Mouse (Mus musculus) adrenal gland (tissue): Measurements from ENCODE around the gene Ikzf5.
"Not testable (repeated sequence)": the region's sequence is repeated elsewhere in the genome, so short reads cannot be mapped to it uniquely, and the experiment has no call there.

Experiments
- intact Hi-C: fragments of 180-260 bp; cut with DNase I; formaldehyde crosslinking; loops from one replicate; pipeline ENCODE4 v1.15.1; 2025
- long read RNA-seq, 2 experiments: library from polyadenylated mRNA; unstranded; transcript quantifications; one replicate each; pipeline ENCODE4 v2.0.0; 2020; ENCODE audit warnings: borderline replicate concordance in 1 of 2; ENCODE audit not compliant: insufficient replicate concordance in 1 of 2

Ikzf5 gene
- long read RNA-seq, experiment 1, full-length matches to known transcripts: 3 of 4 reads
- long read RNA-seq, experiment 1, partial matches to known transcripts: 0 of 4 reads
- long read RNA-seq, experiment 1, other reads (novel, unspliced or antisense): 1 of 4 reads
- long read RNA-seq, experiment 2, full-length matches to known transcripts: 2 of 2 reads
- long read RNA-seq, experiment 2, partial matches to known transcripts: 0 of 2 reads
- long read RNA-seq, experiment 2, other reads (novel, unspliced or antisense): 0 of 2 reads

DNA sequence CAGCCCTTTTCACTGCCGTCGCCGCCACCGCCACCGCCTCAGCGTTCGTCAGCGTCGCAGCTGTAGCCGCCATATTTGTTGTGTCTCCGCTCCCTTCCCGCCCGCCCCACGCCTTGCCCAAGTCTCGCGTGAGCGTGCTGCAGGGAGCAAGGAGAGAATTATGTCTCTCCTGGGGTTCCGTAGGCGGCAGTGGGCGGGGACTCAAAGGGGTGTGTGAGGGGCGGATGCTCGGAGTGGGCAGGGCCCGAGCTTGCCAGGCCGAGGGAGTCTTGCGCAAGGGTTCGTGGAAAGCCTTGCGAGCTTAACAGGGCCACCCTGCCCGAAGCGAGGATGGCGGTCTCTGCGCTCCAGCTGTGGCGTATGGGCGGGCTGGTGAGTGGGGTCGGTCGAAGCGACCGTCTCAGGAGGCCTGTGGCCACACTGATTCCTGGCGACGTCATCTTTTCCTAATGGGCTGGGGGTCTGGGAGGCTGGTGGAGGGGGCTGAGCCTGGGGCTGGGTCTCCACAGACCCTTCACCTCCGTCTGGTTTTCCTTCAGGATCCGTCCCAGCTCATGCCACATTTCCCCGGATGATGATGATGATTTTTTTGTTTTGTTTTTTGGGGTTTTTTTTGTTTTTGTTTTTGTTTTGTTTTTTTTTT lies at the start of gene Ikzf5, which contains the start of gene Acadsb:
TSS of gene Ikzf5 (minus strand) at position 106 of the 643 bp plus-strand sequence.
TSS of gene Acadsb (plus strand) at position 186 of the 643 bp plus-strand sequence.
- intact Hi-C loops: loop anchor here (5.0 kb wide), 1 partner anchor 38 kb away; the partner anchor contains the start of gene Pstk

DNA sequence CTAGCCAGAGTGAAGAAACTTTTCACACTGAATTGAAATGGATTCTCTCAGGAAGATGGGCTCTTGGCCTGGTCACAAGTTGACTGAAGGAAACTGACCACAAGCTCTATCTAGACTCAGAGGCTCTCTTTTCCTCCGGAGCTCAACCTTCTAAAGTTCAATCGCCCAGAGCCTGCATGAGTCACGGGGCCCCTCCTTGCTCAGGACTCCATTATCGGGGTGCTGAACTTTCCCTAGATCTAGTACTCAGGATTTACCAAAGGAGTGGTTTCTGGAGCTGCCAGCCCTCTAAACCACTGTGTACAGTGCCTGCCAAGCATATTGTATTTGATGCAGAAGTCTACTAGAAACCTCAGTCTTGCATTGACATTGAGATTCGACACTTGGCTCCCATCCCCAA lies 46.4 kb upstream of the Ikzf5 start:
- intact Hi-C loops: no loop called here

DNA sequence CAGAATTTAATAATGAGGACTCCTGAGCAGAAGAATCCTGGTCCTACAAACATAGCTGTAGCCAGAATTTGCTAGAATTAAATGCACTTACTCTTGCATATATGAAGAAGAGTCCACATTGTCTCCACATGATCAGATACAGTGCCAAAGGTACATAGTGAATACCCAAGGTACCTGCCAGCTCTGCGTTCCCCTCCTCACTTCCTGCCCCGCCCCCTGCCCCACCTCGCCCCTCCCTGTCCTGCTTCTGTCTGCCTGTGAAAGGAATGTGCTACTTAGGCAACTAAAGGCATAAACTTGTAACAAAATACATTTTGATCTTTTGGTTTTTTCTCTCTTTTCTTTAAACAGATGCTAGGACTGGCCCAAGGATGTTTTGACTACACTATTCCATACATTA lies 26.7 kb upstream of the Ikzf5 start:
- intact Hi-C loops: no loop called here

DNA sequence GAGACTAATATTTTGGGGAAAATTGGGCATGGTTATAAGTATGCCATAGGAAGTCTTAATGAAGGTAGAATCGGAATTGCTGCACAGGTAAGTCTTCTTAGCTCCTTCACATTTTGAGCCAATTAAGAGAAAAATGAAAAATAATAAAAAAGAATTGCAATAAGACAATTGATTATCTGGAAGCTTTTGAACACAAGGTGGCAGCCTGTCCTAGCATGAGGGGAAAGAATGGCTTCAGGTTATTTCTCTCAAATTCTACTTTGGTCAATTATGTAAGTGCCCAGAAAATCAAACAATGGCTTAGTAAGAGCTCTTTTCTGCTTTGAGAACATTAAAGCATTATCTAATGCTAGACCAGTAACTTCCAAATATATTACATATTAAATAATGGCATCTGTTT lies 24.0 kb upstream of the Ikzf5 start:
- intact Hi-C loops: no loop called here

DNA sequence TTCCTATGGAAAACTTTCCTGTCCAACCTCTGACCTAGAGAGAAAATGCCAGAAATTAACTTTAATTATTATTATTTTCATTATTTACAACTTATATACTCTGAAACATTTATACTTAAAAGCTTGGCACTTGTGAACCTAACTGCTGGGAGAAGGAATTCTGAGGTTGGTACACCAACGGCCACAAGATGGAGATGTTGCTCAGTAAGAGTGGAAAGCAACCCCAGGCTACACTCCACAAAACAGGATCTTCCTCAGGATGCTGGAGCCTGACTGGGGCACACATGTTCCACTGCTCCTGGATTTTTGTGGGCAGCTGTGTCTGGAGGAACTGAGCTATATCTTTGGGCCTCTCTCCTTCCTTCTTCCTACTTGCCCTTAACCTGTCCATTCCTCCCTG lies 21.9 kb upstream of the Ikzf5 start:
- intact Hi-C loops: no loop called here

DNA sequence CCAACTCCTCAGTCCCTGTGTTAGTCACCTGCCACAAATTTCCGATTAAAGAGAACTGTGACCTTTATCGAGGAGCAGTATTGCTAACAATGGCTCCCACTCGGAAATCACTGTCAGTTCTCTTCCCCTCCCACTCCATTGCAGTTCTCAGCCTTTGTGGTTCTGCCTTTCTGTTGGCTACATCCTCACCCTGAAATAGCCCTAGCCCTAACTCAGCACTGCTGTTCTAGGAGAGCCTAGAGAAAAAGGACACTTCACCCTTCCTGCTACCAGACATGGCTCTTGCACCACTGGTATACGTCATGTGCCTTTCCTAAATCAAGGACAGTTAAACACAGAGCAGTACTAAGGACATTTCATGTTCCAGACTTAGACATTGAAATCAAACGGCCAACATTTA lies 17.0 kb upstream of the Ikzf5 start:
- intact Hi-C loops: no loop called here

DNA sequence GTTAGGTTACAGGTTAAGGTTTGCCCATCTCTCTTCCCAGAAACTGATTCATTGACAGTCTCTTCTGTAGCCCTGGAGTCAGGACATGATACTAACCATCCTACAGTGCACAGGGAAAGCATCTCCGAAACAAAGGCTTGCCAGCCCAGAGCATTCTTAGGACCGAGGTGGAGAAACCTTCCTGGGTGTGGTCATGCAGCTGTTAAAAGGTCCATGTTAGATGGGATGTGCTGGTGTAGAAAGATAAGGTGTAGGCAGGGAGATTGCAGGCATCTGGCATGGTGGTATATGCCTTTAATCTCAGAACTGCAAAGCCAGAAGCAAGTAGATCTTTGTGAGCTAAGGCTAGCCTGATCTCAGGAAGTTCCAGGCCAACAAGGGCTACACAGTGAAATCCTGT lies 14.6 kb upstream of the Ikzf5 start:
- intact Hi-C loops: no loop called here

DNA sequence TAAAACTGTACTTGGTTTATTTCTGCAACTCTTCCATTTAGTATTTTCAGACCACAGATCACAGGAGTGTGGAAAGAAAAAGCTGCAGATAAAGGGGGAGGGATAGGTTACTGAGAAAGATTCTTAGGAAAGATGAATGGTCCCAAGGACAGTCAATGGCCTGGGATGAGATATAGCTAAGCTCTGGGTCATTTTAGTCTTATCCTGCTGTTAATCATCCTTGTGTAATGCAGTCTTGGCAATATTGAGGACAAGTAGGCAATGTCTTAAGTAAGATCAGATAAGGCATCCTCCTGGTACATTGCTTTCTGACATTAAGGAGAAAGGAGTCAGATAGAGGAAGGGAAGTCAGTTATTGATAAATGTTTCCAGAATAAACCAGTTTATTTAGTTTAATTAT lies 7.3 kb upstream of the Ikzf5 start:
- intact Hi-C loops: no loop called here

DNA sequence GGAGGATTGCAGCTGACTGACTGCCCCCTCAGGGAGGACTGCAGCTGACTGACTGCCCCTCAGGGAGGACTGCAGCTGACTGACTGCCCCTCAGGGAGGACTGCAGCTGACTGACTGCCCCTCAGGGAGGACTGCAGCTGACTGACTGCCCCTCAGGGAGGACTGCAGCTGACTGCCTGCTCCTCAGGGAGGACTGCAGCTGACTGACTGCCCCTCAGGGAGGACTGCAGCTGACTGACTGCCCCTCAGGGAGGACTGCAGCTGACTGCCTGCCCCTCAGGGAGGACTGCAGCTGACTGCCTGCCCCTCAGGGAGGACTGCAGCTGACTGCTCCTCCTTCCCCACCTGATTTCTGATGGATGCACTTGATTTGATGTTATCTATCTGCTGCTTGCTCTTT lies 6.4 kb upstream of the Ikzf5 start:
- intact Hi-C loops: not testable (repeated sequence)

DNA sequence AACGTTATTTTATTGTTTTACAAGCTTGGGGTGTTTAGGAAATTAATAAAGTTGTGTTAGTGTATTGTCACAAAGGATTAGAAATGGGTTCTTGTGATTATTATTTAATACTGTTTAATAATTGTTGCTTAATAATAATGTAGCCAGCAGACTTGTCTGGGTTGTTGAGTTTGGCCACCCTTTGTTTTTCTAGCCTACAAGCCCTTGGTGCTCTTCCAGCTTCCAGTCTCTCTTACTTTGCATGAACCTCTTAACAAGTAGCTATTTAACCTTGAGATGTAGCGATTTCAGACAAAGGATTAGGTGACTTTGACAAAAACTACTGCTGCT lies 1.6 kb upstream of the Ikzf5 start:
- intact Hi-C loops: loop anchor here (5.0 kb wide), 1 partner anchor 40 kb away; the partner anchor contains the start of gene Pstk

DNA sequence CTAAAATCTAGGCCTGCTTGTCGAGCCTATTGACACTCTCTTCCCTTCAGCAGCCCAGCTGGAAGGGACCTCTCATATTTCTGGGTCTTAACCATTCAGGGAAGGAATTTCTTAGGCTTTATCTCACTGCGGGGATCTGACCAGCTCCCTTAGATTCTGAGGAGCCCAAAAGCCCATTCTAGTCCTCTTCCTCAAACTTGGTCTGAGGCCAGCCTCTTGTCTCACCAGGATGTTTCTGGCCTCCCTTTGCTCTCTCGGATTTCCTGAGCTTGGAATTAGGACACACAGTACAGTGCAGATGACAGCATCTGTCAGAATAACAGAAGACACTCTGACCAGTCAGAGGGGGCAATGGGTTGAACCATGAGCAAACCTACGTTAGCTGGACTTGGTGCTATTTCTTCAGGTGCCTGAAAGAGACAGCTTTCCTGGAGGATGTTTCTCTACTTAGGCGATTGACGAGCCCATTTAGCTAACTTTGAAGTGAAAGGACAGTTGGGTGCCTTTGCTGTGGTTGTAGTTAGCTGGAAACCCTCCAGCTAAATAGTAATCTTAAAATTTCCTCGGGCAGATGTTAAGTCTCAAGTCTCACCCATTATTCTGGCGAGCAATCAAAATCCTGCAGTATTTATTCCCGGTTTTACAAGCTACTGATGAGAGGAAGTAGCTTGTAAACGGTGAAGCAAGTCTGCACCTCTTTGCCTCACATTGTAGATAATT lies 1.1 kb upstream of the Ikzf5 start:
- intact Hi-C loops: loop anchor here (5.0 kb wide), 1 partner anchor 39 kb away; the partner anchor contains the start of gene Pstk

DNA sequence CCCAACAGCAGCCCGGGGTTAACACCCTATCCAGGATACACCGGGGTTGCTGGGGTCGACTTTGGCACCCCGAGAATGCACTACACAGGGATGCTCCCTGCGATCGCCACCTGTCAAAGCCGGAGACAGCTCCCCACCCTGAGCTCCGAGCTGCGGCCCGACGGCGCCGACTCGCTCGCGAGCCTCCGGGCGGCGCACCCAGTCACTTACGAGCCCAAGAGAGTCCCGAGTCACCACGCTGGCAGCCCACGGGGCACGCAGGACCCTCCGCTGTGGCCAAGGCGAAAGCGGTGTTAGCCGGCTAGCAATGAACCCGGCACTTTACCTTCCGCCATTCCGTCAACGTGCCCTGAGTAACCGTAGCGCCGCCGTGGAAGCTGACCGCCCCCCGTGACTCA lies 334 bp downstream of the Ikzf5 start:
- intact Hi-C loops: loop anchor here (5.0 kb wide), 1 partner anchor 38 kb away; the partner anchor contains the start of gene Pstk

DNA sequence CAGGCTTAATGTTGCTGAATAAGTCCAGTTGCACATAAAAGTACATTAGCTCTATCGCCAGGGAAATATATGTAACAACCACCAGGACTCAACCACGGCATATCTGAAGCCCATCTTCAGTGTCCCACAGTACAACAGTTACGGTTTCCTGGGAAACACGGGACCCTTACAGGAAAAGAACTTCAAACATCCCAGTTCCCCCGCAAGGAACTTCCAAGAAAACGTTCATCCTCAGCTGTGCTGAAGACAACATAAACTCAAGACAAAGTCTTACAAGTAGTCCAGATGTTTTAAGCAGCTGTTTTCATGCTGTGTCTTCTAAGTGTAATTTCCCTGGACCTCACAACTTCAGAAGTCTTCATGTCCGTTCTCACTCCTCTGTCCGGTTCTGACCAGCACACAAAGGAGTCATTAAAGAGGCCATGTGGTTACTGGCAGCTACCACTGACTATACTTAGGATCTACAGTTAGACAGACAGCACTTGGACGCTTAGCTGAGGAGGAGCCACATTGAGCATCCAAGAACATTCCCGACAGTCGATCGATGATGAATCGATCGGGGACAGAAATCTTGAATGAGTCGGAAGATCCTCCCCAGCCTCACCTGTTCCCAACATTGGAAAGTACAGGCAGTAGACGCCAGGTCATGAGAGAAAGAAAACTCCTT lies 867 bp downstream of the Ikzf5 start:
- intact Hi-C loops: no loop called here

DNA sequence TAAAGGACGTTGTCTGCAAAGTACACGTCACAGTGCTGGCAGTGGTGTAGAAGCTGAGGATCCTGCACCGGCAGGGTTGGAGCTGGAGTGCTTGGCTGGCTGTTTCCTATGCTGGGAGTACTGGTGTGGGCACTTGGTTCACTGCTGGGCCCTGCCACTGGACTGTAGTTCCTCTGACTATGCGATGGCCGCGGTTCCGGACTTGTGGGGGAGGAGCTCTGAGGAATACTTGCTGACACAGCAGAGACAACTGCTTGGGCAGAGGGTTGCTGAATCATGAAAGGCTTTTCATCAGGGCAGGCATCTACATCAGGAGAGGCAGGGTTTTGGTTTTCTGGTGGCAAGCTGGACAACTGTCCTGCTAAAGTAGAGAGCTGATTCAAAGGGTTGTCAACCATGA lies 18.6 kb downstream of the Ikzf5 start:
- intact Hi-C loops: not testable (repeated sequence)

DNA sequence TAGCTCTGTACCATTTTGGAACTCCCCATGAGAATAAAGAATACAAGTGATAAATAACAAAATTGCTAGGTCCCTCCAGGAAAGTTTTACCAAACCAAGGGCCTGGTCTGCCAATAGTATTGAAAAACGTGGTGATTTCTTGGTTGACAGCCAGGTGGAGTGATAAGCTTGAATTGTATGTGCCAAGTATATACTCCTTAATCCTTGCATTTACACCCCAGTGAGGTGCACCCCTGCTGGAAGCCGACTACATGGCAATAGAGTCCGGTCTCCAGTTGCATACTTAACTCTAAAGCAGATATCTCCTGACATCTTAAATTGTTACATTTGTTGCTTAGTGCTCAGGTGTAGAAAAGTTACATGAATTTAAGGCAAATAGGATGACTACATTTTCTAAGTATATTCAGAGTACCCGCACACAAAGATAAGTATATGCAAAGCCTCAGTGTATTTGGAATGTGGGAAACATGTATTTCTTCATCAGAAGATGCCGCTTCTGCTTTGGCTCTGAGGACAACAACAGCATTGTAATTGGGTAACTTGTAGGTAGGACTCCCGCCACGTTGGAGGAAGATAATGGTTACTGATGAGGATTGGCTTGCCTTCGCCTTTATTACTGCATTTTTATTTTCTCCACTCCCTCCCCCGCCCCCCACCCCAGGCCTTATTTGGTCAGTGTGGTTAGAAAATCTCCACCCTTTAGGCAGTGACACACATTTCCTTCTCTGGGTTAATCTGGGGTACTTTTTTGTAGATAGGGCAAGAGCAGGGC lies 38.3 kb downstream of the Ikzf5 start:
- intact Hi-C loops: loop anchor here (5.0 kb wide), 1 partner anchor 40 kb away; the partner anchor contains the start of genes Acadsb and Ikzf5

DNA sequence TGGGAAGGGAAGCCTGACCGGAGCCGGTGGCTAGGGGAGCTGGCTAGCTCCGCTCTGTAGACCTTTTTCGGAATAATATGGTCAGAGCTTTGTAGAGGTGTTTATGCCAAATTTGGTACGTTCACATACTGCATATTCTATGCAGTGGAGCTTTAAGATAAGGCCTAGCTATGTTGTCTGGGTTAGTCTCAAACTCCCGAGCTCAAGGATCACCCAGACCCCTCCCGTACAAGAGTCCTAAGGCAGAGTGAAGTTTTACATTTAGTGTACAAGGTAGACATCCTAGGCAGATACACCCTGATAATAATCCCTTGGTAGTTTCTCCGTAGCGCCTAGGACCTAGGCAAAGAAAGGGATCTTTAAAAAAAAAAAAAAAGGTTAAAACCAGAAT lies 38.9 kb downstream of the Ikzf5 start:
- intact Hi-C loops: loop anchor here (5.0 kb wide), 1 partner anchor 41 kb away; the partner anchor contains the start of genes Acadsb and Ikzf5

DNA sequence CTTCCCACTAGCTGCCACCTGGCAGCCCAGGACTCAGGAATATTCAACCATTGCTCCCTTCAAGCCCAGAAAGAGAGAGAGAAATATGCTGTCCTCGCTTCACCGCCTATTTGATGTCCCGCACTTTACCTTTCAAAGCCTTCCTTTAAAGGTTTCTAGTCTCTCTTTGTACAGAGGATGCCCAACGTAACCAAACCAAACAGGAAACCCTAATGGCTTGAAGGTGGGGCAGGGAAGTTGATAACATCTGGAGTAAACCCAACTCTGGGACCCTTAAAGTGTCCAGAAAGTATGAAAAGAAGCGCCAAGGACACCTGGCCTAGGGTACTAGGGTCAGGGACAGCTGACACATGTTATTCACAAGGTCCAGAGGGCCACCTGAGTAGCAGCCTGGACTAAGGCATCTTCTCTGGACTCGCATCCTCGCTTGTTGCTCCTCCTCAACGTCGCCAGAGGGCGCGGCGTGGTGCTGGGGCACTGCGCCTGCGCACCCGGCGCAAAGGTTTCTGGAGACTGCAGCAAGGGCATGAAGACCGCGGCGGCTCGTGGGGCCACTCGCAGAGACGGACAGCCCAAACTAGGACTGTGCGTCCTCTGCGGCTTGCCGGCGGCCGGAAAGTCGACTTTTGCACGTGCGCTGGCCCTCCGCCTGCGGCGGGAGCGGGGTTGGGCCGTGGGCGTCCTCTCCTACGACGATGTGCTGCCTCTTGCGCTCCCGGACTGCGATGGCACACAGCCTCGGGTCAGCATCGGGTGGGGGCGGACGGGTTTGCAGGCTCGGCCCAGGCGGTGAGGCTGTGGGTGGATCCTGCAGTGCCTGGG lies 39.5 kb downstream of the Ikzf5 start, which contains the start of gene Pstk:
TSS of gene Pstk (plus strand) at position 494 of the 822 bp plus-strand sequence.
- intact Hi-C loops: loop anchor here (5.0 kb wide), 1 partner anchor 41 kb away; the partner anchor contains the start of genes Acadsb and Ikzf5

DNA sequence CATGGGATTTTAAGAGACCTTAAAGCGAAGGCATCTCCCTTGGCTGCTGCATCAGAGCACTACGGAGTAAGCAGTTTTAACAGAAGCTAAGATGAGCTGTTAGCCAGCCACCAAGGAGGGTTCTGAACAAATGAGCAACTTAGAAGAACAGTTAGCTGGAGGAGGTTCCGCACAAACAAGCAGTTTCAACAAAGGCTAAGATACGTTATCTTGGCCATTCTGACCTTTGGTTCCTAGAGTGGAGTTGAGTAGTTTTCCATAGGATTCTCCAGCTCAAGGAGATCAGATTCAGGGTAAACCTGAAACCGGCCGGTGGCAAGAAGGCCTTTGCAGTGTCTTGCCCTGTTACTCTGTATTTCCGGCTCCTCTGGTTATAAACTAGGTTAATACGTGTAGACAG lies 46.2 kb downstream of the Ikzf5 start:
- intact Hi-C loops: no loop called here

DNA sequence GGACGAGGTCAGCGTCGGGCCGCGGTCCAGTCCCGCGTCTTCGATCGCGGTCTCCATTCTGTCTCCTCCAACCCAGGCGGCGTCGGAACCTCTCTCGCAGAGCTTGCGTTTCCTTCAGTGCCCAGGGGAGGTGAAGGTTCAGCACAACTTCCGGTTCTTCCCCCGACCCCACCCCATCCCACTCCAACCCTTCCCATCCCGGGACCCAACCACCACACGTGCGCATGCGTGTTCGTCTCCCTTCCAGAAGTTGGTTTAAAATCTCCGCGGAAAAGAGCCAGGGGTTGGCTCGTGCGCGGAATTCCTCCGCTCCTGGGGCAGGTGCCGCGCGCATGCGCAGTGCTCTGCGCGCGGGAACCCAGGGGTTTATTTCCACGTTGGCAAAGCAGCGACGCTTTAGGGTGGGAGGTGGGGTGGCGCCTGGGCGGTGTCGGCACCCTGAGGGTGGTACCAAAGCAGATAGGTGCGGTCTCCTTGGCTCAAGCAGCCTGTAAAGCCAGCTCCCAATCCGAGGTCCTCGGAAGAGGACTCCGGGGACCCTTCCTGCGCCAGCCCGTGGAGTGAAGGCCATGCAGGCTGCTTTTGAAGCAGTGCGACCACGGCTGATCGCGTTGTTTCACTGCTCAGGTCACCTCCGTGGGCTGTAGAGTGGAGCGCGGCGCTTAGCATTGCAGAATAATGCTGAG lies 47.6 kb downstream of the Ikzf5 start, which contains the start of gene 2310057M21Rik:
TSS of gene 2310057M21Rik (minus strand) at position 145 of the 686 bp plus-strand sequence.
- intact Hi-C loops: no loop called here
